ENCODE assay signal across 8 mouse cellular contexts in the genomic region with DNA sequence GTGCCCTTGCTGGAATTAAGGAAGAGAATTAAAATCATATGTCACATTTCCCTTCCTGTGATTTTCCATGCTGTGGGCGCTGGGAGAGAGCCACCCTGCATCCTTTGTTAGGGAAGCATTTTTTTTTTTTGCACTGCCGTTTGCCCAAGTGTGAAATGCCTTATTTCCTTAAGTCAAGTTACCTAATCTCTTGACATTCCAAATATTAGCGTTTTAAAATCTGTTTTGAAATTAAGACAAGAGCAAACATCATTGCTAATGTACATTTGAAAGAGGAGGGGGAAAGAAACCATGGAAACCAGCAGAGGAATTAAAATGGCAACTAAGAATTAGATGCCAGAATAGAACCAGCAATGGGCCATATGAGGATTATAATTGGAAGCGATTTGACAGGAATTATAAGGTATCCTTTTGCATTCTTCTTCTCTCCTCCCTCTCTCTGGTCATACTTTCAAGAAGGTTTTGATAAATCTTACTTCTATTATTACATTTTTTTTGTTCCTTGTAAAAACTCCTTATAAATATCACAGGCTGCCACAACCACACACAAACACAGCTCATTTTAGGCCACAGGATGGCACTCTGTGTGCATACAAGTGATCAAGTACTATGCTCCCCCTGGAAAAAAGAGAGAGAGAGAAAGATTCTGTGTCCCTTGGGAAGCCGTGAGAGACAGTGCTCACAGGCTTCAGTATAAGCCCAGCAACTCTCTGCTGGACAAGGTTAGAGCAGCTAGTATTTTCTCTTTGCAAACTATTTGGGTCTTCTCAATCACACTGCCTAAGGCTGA.
DNase-seq lines count a peak whose midpoint lies in the region; ATAC-seq and TF ChIP-seq lines count a peak whose summit lies in the region.

No protein-coding gene starts in this region.

- DNase-seq in embryo, embryonic 9.5 days (ENCODE audit: extremely low spot score) = peak; percentile 19
- DNase-seq in gastrocnemius, postnatal 4 days (ENCODE audit: low spot score in 2 of 2) = no peak
- no peak for DNase-seq in yolk sac, embryonic 10.5 days (ENCODE audit: low spot score)
- no peak for DNase-seq in thymus, postnatal 10 days (ENCODE audit: low spot score in 2 of 2)

- WGBS in intestine, postnatal 0 days = 43% methylated on average over 5 of the region's 5 CpGs
- 50% methylated on average over 5 of the region's 5 CpGs for WGBS in intestine, embryonic 15.5 days
- WGBS in hindbrain, embryonic 16.5 days = 23% methylated on average over 5 of the region's 5 CpGs
- 18% methylated on average over 5 of the region's 5 CpGs for WGBS in midbrain, embryonic 15.5 days

- no peak for ATAC-seq in intestine, postnatal 0 days
- ATAC-seq in intestine, embryonic 15.5 days = no peak
- ATAC-seq in hindbrain, embryonic 16.5 days = peak; percentile 93
- ATAC-seq in midbrain, embryonic 15.5 days (replicated peaks) = peak; percentile 92

- no peaks in the 10 kb centered on the region for H3K27me3 ChIP-seq in intestine, postnatal 0 days (replicated peaks; ENCODE audit: control insufficient read depth, insufficient read depth, low read length)
- H3K27me3 ChIP-seq in intestine, embryonic 15.5 days (replicated peaks) = no peaks in the 10 kb centered on the region
- H3K27me3 ChIP-seq in hindbrain, embryonic 16.5 days (replicated peaks; ENCODE audit: control insufficient read depth, insufficient read depth, low read length) = no peaks in the 10 kb centered on the region
- no peaks in the 10 kb centered on the region for H3K27me3 ChIP-seq in midbrain, embryonic 15.5 days (replicated peaks)

- no peaks in the 10 kb centered on the region for H3K36me3 ChIP-seq in intestine, postnatal 0 days (ENCODE audit: control insufficient read depth, insufficient read depth)
- H3K36me3 ChIP-seq in intestine, embryonic 15.5 days = no peaks in the 10 kb centered on the region
- H3K36me3 ChIP-seq in hindbrain, embryonic 16.5 days (ENCODE audit: control insufficient read depth, insufficient read depth, low read length) = no peaks in the 10 kb centered on the region
- H3K36me3 ChIP-seq in midbrain, embryonic 15.5 days (replicated peaks) = no peaks in the 10 kb centered on the region

- H3K27ac ChIP-seq in intestine, postnatal 0 days (ENCODE audit: low read depth, low read length) = no peak overlapping the region
- H3K27ac ChIP-seq in intestine, embryonic 15.5 days = no peak overlapping the region
- peak overlapping the region; percentile 25 for H3K27ac ChIP-seq in hindbrain, embryonic 16.5 days (ENCODE audit: low read depth, low read length)
- H3K27ac ChIP-seq in midbrain, embryonic 15.5 days = peak overlapping the region; percentile 67

- H3K9me3 ChIP-seq in intestine, postnatal 0 days (ENCODE audit: control insufficient read depth) = no peaks in the 10 kb centered on the region
- H3K9me3 ChIP-seq in intestine, embryonic 15.5 days = no peaks in the 10 kb centered on the region
- no peaks in the 10 kb centered on the region for H3K9me3 ChIP-seq in hindbrain, embryonic 16.5 days (ENCODE audit: control insufficient read depth, low read length)
- H3K9me3 ChIP-seq in midbrain, embryonic 15.5 days = no peaks in the 10 kb centered on the region

- TF ChIP-seq CTCF in intestine, postnatal 0 days (IDR thresholded peaks at IDR 0.05; ENCODE audit: low read depth) = peak; percentile 59

- no peaks in the 10 kb centered on the region for H3K4me1 ChIP-seq in intestine, postnatal 0 days (replicated peaks; ENCODE audit: control insufficient read depth, insufficient read depth, low read length)
- no peaks in the 10 kb centered on the region for H3K4me1 ChIP-seq in intestine, embryonic 15.5 days (replicated peaks)
- peaks cover 5% of the 10 kb centered on the region for H3K4me1 ChIP-seq in hindbrain, embryonic 16.5 days (ENCODE audit: control insufficient read depth, insufficient read depth, low read depth, low read length)
- H3K4me1 ChIP-seq in midbrain, embryonic 15.5 days = peaks cover 12% of the 10 kb centered on the region

- no peak overlapping the region for H3K4me3 ChIP-seq in intestine, postnatal 0 days (ENCODE audit: low read depth, low read length)
- H3K4me3 ChIP-seq in intestine, embryonic 15.5 days (replicated peaks) = no peak overlapping the region
- H3K4me3 ChIP-seq in hindbrain, embryonic 16.5 days (ENCODE audit: low read length) = no peak overlapping the region
- no peak overlapping the region for H3K4me3 ChIP-seq in midbrain, embryonic 15.5 days

- H3K4me2 ChIP-seq in intestine, postnatal 0 days (replicated peaks; ENCODE audit: low read depth) = no peak overlapping the region
- H3K4me2 ChIP-seq in intestine, embryonic 15.5 days (replicated peaks) = no peak overlapping the region
- no peak overlapping the region for H3K4me2 ChIP-seq in hindbrain, embryonic 16.5 days (ENCODE audit: low read length)
- no peak overlapping the region for H3K4me2 ChIP-seq in midbrain, embryonic 15.5 days

- H3K9ac ChIP-seq in intestine, postnatal 0 days (ENCODE audit: low read depth, low read length) = no peak overlapping the region
- H3K9ac ChIP-seq in intestine, embryonic 15.5 days = no peak overlapping the region
- H3K9ac ChIP-seq in hindbrain, embryonic 16.5 days (ENCODE audit: low read depth, low read length) = peak overlapping the region; percentile 44; the same call in 1 of the 2 replicates
- no peak overlapping the region for H3K9ac ChIP-seq in midbrain, embryonic 15.5 days

Comparison
In these comparisons a context has a peak if more than half of its experiments do, and no peak if none do; other contexts are left out.
1. ATAC-seq: peak in hindbrain, embryonic 16.5 days (single experiment) and midbrain, embryonic 15.5 days (single experiment); none in intestine, postnatal 0 days (single experiment) and intestine, embryonic 15.5 days (single experiment).
2. H3K27ac ChIP-seq: peak in hindbrain, embryonic 16.5 days (single experiment) and midbrain, embryonic 15.5 days (single experiment); none in intestine, postnatal 0 days (single experiment) and intestine, embryonic 15.5 days (single experiment).